Mouse (Mus musculus): ENCODE data around the gene Smad6.

Gene Smad6

GRCm38 (mm10) chr9:64021853-64022561 lies at the start of gene Smad6:
Gene Smad6, minus strand, starts transcription at chr9:64022059.
- WGBS: under 1% methylated on average over 60 of the region's 60 CpGs

GRCm38 (mm10) chr9:64070674-64071073 lies 48.8 kb upstream of the Smad6 start:
- WGBS: 96% methylated on average over 5 of the region's 5 CpGs

GRCm38 (mm10) chr9:64069131-64069530 lies 47.3 kb upstream of the Smad6 start:
- 85% methylated on average over 5 of the region's 5 CpGs for WGBS

GRCm38 (mm10) chr9:64068571-64068970 lies 46.7 kb upstream of the Smad6 start:
- WGBS: 67% methylated on average over 1 of the region's 1 CpGs

- 94% methylated on average over 5 of the region's 5 CpGs for WGBS
These were observed 45.9 kb upstream of the Smad6 start for GRCm38 (mm10) chr9:64067787-64068186.

- WGBS: 26% methylated on average over 30 of the region's 30 CpGs
These were observed 38.2 kb upstream of the Smad6 start for GRCm38 (mm10) chr9:64060033-64060539.

- WGBS: 67% methylated on average over 7 of the region's 7 CpGs
These were observed 36.2 kb upstream of the Smad6 start for GRCm38 (mm10) chr9:64057903-64058650.

GRCm38 (mm10) chr9:64055162-64055561 lies 33.3 kb upstream of the Smad6 start:
- WGBS: 79% methylated on average over 9 of the region's 9 CpGs

GRCm38 (mm10) chr9:64053786-64054185 lies 31.9 kb upstream of the Smad6 start:
- WGBS: 79% methylated on average over 4 of the region's 4 CpGs

- WGBS: 98% methylated on average over 2 of the region's 2 CpGs
These were observed 29.4 kb upstream of the Smad6 start for GRCm38 (mm10) chr9:64051241-64051640.

GRCm38 (mm10) chr9:64050513-64051065 lies 28.7 kb upstream of the Smad6 start:
- 21% methylated on average over 8 of the region's 8 CpGs for WGBS

- 22% methylated on average over 32 of the region's 32 CpGs for WGBS
These were observed 27.9 kb upstream of the Smad6 start for GRCm38 (mm10) chr9:64049471-64050380.

GRCm38 (mm10) chr9:64045117-64045890 lies 23.4 kb upstream of the Smad6 start:
- 65% methylated on average over 14 of the region's 14 CpGs for WGBS

- WGBS: 88% methylated on average over 8 of the region's 8 CpGs
These were observed 22.5 kb upstream of the Smad6 start for GRCm38 (mm10) chr9:64044343-64044742.

- 88% methylated on average over 4 of the region's 4 CpGs for WGBS
These were observed 21.1 kb upstream of the Smad6 start for GRCm38 (mm10) chr9:64042911-64043310.

GRCm38 (mm10) chr9:64042216-64042615 lies 20.4 kb upstream of the Smad6 start:
- 96% methylated on average over 8 of the region's 8 CpGs for WGBS

- WGBS: 79% methylated on average over 6 of the region's 6 CpGs
These were observed 8.2 kb upstream of the Smad6 start for GRCm38 (mm10) chr9:64029908-64030631.

- 28% methylated on average over 3 of the region's 3 CpGs for WGBS
These were observed 3.7 kb upstream of the Smad6 start for GRCm38 (mm10) chr9:64025565-64025964.

GRCm38 (mm10) chr9:64024976-64025375 lies 3.1 kb upstream of the Smad6 start:
- WGBS: 53% methylated on average over 2 of the region's 2 CpGs
